Mouse (Mus musculus): ENCODE results near the gene Rack1.

GRCm38 (mm10) chr11:48803988-48804387 lies 3.9 kb downstream of the Rack1 start:
- TF ChIP-seq HCFC1 (IDR thresholded peaks at IDR 0.05; ENCODE audit: borderline replicate concordance, insufficient read depth, low read length) (no peak), ZNF384 (IDR thresholded peaks at IDR 0.05; ENCODE audit: low read depth, low read length) (no peak), ZC3H11A (IDR thresholded peaks at IDR 0.05; ENCODE audit: borderline replicate concordance, low read depth, low read length) (no peak)

Data from ES-E14 (cell line).